Mouse (Mus musculus) cerebellum, adult 2 months (tissue): ENCODE data around the gene Rbm43.

Experiments used
- CTCF ChIP-seq: fragments of 200-500 bp; IDR thresholded peaks from 2 replicates; pipeline ENCODE4 v1.5.1; 2011; ENCODE audit warnings: low read depth, mild to moderate bottlenecking, control low read depth, low read length, moderate library complexity, borderline replicate concordance; ENCODE audit not compliant: insufficient read depth
- POLR2A ChIP-seq: fragments of 200-500 bp; IDR thresholded peaks from 2 replicates; pipeline ENCODE4 v1.6.1; 2011; ENCODE audit warnings: low read length, control low read depth, borderline replicate concordance; ENCODE audit not compliant: insufficient read depth

DNA sequence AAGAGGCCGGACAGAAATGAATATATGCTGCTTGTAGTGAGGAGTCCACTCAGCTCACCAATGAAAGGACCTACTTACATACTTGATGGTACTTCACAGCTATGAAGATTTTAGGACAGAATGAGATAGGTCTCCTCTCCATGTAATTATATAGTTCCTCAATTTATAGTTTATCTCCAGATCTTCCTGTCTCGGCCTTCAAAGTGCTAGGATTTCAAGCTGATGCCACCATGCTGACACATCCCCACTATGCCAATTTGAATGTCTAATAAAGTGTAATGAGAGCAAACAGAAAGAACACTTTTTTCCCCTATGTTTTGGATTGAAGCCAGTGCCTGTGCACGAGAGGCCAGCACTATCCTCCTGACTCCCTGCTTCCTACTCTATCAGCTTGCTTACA lies 1.6 kb upstream of the Rbm43 start:
- TF ChIP-seq CTCF: no peak
- TF ChIP-seq POLR2A: no peak
